27 mouse cellular contexts compared by ENCODE assay signal in the genomic region with DNA sequence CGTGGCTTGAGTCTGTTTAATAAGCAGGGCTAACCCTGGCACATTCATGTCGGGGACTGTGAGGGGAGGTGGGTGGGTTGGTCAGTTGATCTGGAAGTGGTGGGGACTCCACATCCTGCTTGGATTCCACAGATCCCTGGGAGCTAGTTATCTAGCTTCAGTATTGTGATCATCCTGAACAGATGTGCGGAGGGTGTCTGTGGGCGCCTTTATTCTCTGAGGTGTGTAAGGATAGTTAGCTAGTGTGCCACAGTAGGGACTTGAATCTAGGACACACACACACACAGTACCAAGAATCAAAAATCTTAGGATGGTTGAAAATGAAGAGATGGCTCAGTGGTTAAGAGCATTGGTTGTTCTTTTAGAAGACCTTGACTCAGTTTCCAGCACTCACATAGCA. TPM values are rescaled to one million over a fixed set of nuclear protein-coding genes. Genes with fewer than 3 reads are reported as not detected.
"Had no signal": no experiment of that assay in that cellular context is flagged by ENCODE, and none has a peak within 500 bp of the region (broad histone marks: within the 10 kb centered on the region; RNA-seq: fewer than 3 reads in every experiment).

No protein-coding gene starts in this region.

- ATAC-seq: forebrain, embryonic 13.5 days; forebrain, embryonic 14.5 days; forebrain, embryonic 15.5 days; forebrain, embryonic 16.5 days; forebrain, postnatal 0 days had no signal

- DNase-seq: cerebellum, adult 8-10 months; cerebellum, adult 9-10 months; cerebellum, adult 9-11 months; cerebellum, postnatal 10 days; cerebellum, postnatal 14 days; cerebellum, postnatal 25 days; cerebellum, postnatal 36 days; embryo, embryonic 11 days; forebrain, postnatal 0 days; gastrocnemius, adult 2 months; gastrocnemius, postnatal 10 days; gastrocnemius, postnatal 14 days; gastrocnemius, postnatal 25 days; gastrocnemius, postnatal 36 days; heart, adult 11 months; heart, adult 18-20 months; heart, adult 2 months had no signal

RNA-seq across cellular contexts. Expression of gene Zfp575, which starts 18.9 kb away (rescaled TPM):
- total RNA-seq: common myeloid progenitor, adult 5-6 weeks had no signal

RNA-seq across cellular contexts. Expression of gene Pinlyp, which starts 22.6 kb away (rescaled TPM):
- total RNA-seq: common myeloid progenitor, adult 5-6 weeks; gastrocnemius, adult 18-20 months; gastrocnemius, adult 2 months; gastrocnemius, adult 8-10 months; gastrocnemius, postnatal 10 days; gastrocnemius, postnatal 14 days; gastrocnemius, postnatal 25 days; gastrocnemius, postnatal 36 days; gastrocnemius, postnatal 4 days; granulocyte monocyte progenitor cell, adult 5-6 weeks; heart, adult 18-20 months; heart, adult 2 months; heart, adult 8-10 months had no signal
